Mouse (Mus musculus) liver, embryonic 13.5 days (tissue): ENCODE results near the gene Galr2. TPM values are rescaled to one million over a fixed set of nuclear protein-coding genes. Genes with fewer than 3 reads are reported as not detected.
A peak's percentile ranks its signal among the peaks of the same experiment; 100 is the strongest.

ENCODE experiments used
- ATAC-seq: fragments of 200-750 bp; cut with Nextera tagmentation; 2 replicates; pipeline ENCODE4 v1.8.0; 2017; ENCODE audit warnings: low read depth, mild to moderate bottlenecking, moderate number of reproducible peaks, moderate library complexity
- DNase-seq: peaks from one replicate; pipeline ENCODE4 v3.0.0; 2022
- H3K27ac ChIP-seq: fragments of 300-500 bp; sonication (generic); 2 replicates; pipeline ENCODE4 v1.5.1; 2015; ENCODE audit warnings: moderate library complexity, mild to moderate bottlenecking, inconsistent platforms
- H3K27me3 ChIP-seq: fragments of 300-500 bp; sonication (generic); 2 replicates; pipeline ENCODE4 v1.6.1; 2015; ENCODE audit warnings: mild to moderate bottlenecking, inconsistent platforms
- H3K36me3 ChIP-seq: fragments of 300-500 bp; sonication (generic); 2 replicates; pipeline ENCODE4 v1.6.1; 2015; ENCODE audit warnings: mild to moderate bottlenecking, inconsistent platforms
- H3K4me1 ChIP-seq: fragments of 300-500 bp; sonication (generic); replicated peaks from 2 replicates; pipeline ENCODE4 v1.6.1; 2015; ENCODE audit warnings: inconsistent platforms
- H3K4me2 ChIP-seq: fragments of 300-500 bp; sonication (generic); 2 replicates; pipeline ENCODE4 v1.6.1; 2015; ENCODE audit warnings: inconsistent platforms, mild to moderate bottlenecking, moderate library complexity
- H3K4me3 ChIP-seq: fragments of 300-500 bp; sonication (generic); replicated peaks from 2 replicates; pipeline ENCODE4 v1.5.1; 2015; ENCODE audit warnings: mild to moderate bottlenecking, inconsistent platforms
- H3K9ac ChIP-seq: fragments of 300-500 bp; sonication (generic); 2 replicates; pipeline ENCODE4 v1.6.1; 2015; ENCODE audit warnings: mild to moderate bottlenecking, inconsistent platforms
- H3K9me3 ChIP-seq: fragments of 300-500 bp; sonication (generic); replicated peaks from 2 replicates; pipeline ENCODE4 v1.6.1; 2016; ENCODE audit warnings: inconsistent platforms
- WGBS: fragments of 180-500 bp; shearing (Covaris S2); methylation state at CpG from one replicate; pipeline ENCODE4 v1.1.7; 2015; ENCODE audit not compliant: insufficient replicate concordance; 5-methylcytosine and 5-hydroxymethylcytosine counted together
- polyA plus RNA-seq: library from polyadenylated mRNA; unstranded; fragments of >200 nt; fragmentation: Nextera tagmentation; extraction: Ambion mirVana; gene quantifications from 2 replicates; pipeline ENCODE4 v1.2.1, GENCODE M21; 2015

The Galr2 gene
- polyA plus RNA-seq, 1 experiment from 2014 or later: not detected

DNA sequence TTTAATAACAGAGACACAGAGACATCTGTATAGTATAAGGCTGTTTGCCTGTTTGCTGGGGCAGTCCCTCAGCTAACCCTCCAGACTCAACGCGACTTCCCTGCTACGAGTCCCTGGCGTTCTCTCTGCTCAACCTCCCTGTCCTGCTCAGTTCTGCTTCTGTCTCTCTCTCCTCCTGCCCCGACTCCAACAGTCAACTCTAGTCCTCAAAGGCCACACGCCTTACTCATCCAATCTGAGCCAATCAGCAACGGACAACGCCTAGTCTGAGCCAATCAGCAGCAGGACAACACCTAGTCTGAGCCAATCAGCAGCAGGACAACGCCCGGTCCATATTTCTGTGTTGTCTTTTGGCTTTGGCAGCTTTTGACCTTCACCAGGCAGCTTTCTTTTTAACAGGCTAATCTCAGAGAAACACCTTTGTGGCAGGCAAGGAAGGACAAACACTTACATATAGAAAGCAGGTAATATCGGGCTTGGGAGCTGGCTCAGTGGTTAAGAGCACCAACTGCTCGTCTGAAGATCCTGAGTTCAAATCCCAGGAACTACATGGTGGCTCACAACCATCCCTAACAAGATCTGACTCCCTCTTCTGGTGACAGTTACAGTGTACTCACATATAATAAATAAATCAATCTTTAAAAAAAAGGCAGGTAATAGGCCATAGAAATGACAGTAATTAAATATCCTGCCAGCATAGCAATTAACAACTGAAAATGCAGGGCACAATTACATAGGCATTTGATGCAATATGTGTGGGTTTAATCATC, 27.2 kb downstream of the Galr2 start:
- Histone ChIP-seq H3K27me3 (0 out of 2 replicates have a peak, but pooled peaks cover 3% of the 10 kb centered on the region), H3K4me2 (peak overlapping the region; percentile 80), H3K9ac (peak overlapping the region; percentile 61), H3K4me1 (peaks cover 44% of the 10 kb centered on the region), H3K27ac (peak overlapping the region; percentile 88), H3K36me3 (peaks cover 24% of the 10 kb centered on the region), H3K4me3 (peak overlapping the region; percentile 79; the same call in 1 of the 2 replicates), H3K9me3 (no peaks in the 10 kb centered on the region)
- DNase-seq (peak; percentile 37), ATAC-seq (peak; percentile 84)
- 50% methylated on average over 12 of the region's 12 CpGs for WGBS

DNA sequence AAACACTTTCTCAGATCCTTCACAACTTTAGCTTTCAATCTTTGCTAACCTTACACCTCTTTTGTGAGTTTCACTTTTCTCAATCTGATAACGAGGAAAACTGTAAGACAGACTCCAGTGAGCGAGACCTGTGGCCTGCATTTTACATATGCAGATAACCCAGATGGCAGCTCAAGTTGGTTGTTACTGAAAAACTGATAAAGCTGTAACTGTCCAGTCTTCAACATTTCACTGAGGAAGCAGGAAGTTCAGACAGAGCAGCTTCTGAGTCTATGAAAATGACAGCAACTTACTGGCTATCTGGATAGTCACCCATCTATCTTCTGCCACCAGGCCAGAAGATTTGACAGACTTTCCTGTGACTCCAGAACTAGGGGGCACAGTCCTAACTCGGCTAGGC, 28.9 kb downstream of the Galr2 start:
- Histone ChIP-seq H3K9ac (peak overlapping the region; percentile 33; the same call in 1 of the 2 replicates), H3K9me3 (no peaks in the 10 kb centered on the region), H3K36me3 (peaks cover 7% of the 10 kb centered on the region), H3K27me3 (0 out of 2 replicates have a peak, but pooled peaks cover 3% of the 10 kb centered on the region), H3K27ac (peak overlapping the region; percentile 84), H3K4me1 (peaks cover 44% of the 10 kb centered on the region), H3K4me2 (no peak overlapping the region), H3K4me3 (no peak overlapping the region)
- 13% methylated on average over 3 of the region's 3 CpGs for WGBS
- peak; percentile 16 for DNase-seq
- peak; percentile 16; the same call in 1 of the 2 replicates for ATAC-seq

DNA sequence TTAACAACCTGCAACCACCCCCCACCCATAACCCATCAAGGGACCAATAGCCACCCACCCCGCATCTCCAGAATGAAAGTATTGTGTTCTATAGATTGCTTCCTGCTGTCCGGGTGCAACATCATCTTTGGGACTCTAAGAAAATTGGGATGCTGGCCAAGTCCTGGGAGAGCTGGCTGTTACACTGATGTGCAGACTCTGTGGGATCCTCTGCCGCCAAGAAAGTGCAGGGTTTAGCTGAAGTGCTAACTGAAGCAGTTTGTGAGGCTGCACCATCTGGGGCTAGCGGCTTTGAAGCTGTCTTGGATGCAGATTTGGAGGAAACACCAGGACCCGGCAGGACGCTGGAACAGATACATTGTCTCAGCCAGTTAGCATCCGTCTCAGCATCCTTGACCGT, 30.4 kb downstream of the Galr2 start:
- H3K27ac ChIP-seq: no peak overlapping the region
- 71% methylated on average over 8 of the region's 8 CpGs for WGBS
- DNase-seq: no peak

DNA sequence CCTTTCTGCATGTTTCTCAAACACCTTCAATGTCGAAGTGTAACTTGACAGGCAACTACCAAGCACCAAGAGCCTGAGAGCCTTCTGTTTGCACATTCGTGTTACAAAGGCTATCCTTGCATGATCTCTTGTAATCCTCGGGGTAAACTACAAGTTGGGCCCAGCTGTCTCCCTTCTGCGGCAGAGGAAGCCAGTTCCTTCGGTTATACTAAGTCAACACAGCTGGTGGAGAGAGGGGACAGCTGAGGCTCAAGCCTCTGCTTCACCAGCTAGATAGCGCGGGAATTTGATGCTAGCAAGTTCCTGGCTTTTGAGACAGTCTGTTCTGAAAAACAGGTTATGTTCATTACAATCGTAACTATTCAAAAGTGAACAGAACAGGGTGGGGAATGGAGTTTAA, 31.6 kb downstream of the Galr2 start:
- H3K4me2 ChIP-seq: no peak overlapping the region
- 62% methylated on average over 8 of the region's 8 CpGs for WGBS

More for the DNA sequence above, 30.4 kb downstream of the Galr2 start:
- Histone ChIP-seq H3K4me2 (no peak overlapping the region), H3K36me3 (no peaks in the 10 kb centered on the region), H3K27me3 (peaks cover 6% of the 10 kb centered on the region; the same call in 1 of the 2 replicates), H3K9me3 (no peaks in the 10 kb centered on the region), H3K9ac (no peak overlapping the region), H3K4me1 (peaks cover 32% of the 10 kb centered on the region), H3K4me3 (no peak overlapping the region)
- ATAC-seq: no peak

DNA sequence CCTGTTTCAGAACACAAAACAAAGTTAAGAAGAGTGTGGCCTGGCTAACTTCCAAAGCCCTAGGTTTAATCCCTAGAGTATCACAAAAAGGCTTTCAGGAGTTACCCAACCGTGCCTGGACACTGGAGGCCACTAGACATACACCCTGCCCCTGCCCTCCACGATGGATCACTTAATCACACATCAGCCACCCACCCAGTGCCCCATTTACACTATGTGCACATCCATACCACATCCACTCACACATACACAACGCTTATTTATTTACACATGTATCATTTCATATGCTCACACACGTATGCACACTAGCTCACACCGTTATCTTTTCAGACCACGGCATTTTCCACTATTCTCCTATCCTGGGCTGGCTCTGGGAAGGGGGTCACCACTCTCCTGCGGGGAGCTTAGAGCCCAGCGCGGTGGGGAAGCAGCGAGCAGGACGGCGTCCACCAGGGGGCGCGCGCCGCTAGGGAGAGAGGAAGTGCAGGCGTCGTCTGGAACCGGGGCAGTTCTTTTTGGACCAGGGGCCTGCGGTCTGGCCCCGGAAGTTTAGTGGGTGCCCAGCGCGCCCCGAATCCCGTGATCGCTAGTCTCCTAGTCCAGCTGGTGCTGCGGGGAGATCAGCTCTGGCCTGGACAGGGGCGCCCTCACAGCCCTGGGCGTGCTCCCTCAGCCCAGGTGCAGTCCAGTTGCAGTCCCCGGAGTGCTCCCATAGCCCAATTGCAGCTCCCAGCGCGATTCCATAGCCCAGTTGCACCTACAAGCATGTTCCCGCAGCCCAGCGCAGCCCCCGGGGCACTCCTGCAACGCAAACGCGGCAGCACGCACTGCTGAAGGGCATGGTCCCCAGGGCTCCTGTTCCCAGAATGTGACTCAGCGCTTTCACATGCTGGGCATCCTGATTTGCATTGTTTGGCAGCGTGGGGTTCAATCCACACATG, 38.2 kb downstream of the Galr2 start:
- 1% methylated on average over 41 of the region's 41 CpGs for WGBS

More for the DNA sequence above, 31.6 kb downstream of the Galr2 start:
- DNase-seq (no peak), ATAC-seq (no peak)
- Histone ChIP-seq H3K36me3 (no peaks in the 10 kb centered on the region), H3K9ac (no peak overlapping the region), H3K4me3 (no peak overlapping the region), H3K27ac (no peak overlapping the region), H3K27me3 (peaks cover 6% of the 10 kb centered on the region; the same call in 1 of the 2 replicates), H3K4me1 (peaks cover 25% of the 10 kb centered on the region), H3K9me3 (no peaks in the 10 kb centered on the region)

DNA sequence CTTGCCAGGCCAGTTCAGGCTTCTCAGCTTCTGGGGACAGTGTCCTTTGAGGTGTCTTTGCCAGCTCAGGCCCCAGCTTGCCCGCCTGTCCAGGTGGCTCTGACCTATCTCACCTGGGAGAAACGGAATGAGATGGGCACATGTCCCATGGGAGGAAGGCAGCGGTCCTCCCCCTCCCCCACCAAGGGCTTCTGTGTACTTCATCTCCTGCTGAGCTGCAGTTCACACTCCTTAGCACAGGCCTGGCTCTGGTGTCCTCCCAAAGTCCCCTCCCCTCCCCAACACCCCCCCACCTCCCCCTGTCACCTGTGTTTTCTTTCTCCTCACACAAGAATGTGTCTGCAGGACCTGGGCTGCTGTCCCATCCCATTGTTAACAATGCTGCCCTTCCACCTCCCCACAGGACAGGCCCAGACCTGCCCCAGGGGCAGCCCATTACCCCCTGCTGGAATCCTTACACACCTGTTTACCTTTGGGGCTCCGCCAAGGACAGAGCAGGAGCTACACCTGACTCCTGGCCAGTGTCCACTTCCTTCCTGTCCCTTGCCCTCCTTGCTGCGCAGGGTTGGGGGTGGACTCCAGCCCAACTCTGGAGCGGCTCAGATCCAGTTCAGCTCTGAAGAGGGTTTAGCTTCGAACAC, 46.3 kb downstream of the Galr2 start:
- ATAC-seq: no peak
- 71% methylated on average over 7 of the region's 7 CpGs for WGBS

More for the DNA sequence above, 38.2 kb downstream of the Galr2 start:
- Histone ChIP-seq H3K4me2 (peak overlapping the region; percentile 89), H3K9ac (peak overlapping the region; percentile 73), H3K9me3 (no peaks in the 10 kb centered on the region), H3K4me1 (peaks cover 8% of the 10 kb centered on the region), H3K36me3 (no peaks in the 10 kb centered on the region), H3K27me3 (peaks cover 7% of the 10 kb centered on the region; the same call in 1 of the 2 replicates), H3K27ac (no peak overlapping the region), H3K4me3 (peak overlapping the region; percentile 56)
- DNase-seq (peak; percentile 67), ATAC-seq (peak; percentile 74)

DNA sequence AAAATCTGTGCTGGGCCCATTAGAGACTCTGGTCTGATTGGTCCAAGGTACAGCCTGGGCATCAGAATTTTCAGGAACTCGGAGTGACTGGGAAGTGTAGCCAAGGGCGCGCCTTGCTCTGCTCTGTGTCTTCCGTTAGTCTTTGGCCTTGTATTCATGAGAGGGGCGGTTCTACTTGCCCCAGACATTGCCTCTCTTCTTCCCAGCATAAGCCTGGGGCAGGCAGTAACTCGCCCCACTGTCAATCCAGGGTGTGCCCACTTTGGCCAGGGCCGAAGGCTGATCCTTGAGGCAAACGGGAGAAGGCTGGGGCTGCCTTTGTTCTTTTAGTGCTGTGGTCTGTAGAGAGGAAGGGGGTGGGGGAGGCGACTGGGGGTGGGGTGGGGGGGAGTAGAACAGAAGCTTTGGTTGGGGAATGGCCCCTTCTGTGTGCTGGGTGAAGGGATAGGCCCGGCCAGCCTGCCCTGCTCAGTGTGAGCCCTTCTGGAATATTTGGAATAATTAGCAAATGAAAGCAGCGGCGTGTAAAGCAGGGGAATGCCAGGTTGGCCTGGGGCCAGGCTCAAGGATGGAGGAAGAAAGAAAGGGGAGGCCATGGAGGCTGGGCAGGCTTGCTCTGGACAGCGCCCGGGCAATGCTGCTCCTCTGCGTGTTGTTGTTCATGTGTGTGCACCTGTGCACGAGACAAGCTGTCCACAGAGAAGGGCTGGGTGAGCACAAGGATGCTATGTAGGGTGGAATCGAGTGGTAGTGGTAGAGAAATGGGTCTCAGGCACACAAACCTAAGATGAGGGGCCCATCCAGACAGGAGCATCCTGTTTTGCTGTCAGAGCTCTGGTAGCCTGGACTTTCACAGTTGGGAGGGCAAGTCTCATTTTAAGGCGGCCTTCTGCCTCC, 48.8 kb downstream of the Galr2 start:
- Histone ChIP-seq H3K4me3 (no peak overlapping the region), H3K4me1 (peaks cover 23% of the 10 kb centered on the region), H3K9ac (no peak overlapping the region), H3K9me3 (no peaks in the 10 kb centered on the region), H3K27me3 (peaks cover 32% of the 10 kb centered on the region), H3K27ac (no peak overlapping the region), H3K4me2 (no peak overlapping the region), H3K36me3 (no peaks in the 10 kb centered on the region)
- WGBS: 61% methylated on average over 18 of the region's 18 CpGs
- no peak for ATAC-seq
- no peak for DNase-seq

More for the DNA sequence above, 46.3 kb downstream of the Galr2 start:
- Histone ChIP-seq H3K36me3 (no peaks in the 10 kb centered on the region), H3K4me2 (no peak overlapping the region), H3K9ac (no peak overlapping the region), H3K4me1 (peaks cover 7% of the 10 kb centered on the region), H3K27me3 (peaks cover 7% of the 10 kb centered on the region), H3K27ac (no peak overlapping the region), H3K4me3 (no peak overlapping the region), H3K9me3 (no peaks in the 10 kb centered on the region)
- DNase-seq: no peak

DNA sequence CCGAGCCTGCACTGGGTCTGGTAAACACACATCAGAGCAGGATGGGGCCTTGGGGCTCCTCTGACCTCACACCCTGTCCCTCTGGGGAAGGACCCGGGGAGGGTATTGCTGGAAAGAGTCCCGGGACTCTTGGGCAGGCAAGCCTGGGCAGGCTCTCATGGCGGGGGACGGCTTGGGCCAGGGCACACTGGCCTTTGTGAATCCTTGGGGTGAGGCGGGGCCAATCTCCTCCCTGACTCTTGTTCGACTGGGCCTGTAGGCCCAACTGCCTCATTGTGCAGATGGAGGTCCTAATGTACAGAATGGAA, 49.4 kb downstream of the Galr2 start:
- no peak overlapping the region for H3K4me3 ChIP-seq
- no peaks in the 10 kb centered on the region for H3K36me3 ChIP-seq
- no peak overlapping the region for H3K4me2 ChIP-seq
- H3K27me3 ChIP-seq: peaks cover 38% of the 10 kb centered on the region
- DNase-seq (no peak), ATAC-seq (no peak)
- 64% methylated on average over 7 of the region's 7 CpGs for WGBS
- peaks cover 29% of the 10 kb centered on the region for H3K4me1 ChIP-seq
- H3K27ac ChIP-seq: no peak overlapping the region
- H3K9ac ChIP-seq: no peak overlapping the region
- H3K9me3 ChIP-seq: no peaks in the 10 kb centered on the region

DNA sequence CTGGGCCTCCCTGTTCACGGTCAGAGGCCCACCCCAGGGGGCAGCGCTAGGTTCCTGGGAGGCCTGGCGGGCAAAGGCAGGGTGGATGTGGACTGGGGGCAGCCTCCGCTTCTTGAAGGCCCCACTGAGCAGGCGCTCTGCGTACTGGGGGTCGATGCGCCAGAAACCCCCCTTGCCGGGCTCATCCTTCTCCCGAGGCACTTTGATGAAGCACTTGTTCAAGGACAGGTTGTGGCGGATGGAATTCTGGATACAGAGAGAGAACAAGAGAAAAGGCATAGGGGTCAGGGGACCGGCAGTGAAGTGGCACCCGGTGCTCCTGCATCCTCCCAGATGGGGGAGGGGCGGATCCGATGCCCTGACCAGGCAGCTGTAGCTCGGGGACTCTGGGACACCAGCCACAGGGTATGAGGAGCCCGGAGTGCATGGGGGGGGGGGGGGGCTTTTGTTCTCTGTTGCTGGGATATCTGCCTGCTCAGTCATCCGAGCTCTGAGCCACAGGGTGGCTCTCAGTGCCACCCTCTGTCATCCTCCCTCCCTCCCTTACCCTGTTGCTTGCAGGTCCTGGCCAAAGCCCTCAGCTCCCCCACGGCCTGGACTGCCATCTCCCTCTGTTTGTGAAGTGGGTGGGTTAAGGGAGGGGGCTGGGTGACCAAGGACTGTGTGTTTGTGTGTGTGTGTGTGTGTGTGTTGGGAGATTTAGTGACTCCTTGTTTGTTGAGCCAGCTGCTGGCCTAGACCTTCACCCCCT, 51.7 kb downstream of the Galr2 start:
- H3K36me3 ChIP-seq: no peaks in the 10 kb centered on the region
- peak overlapping the region; percentile 43 for H3K27ac ChIP-seq
- no peak overlapping the region; the same call in 1 of the 2 replicates for H3K9ac ChIP-seq
- ATAC-seq: peak; percentile 27; the same call in 1 of the 2 replicates
- H3K9me3 ChIP-seq: no peaks in the 10 kb centered on the region
- H3K4me1 ChIP-seq: peaks cover 39% of the 10 kb centered on the region
- no peak for DNase-seq
- no peak overlapping the region for H3K4me3 ChIP-seq
- H3K27me3 ChIP-seq: peaks cover 60% of the 10 kb centered on the region
- 52% methylated on average over 18 of the region's 19 CpGs for WGBS
- H3K4me2 ChIP-seq: peak overlapping the region; percentile 26

DNA sequence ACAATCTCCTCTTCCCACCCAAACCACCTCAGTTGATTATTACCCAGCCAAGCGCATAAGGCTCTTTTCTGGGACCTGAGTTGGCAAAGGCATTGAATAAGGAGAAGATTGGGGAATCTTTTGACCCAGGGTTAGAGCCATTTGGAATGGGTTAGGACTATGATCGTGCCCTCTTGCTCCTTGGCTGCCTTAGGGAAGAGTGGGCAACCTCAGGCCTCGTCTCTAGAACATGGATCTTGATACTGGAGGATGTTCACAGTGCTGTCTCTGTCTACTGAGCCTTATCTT, 52.2 kb downstream of the Galr2 start:
- peak overlapping the region; percentile 97 for H3K4me2 ChIP-seq
- peaks cover 65% of the 10 kb centered on the region for H3K27me3 ChIP-seq
- 39% methylated on average over 3 of the region's 3 CpGs for WGBS

More for the DNA sequence above, 52.2 kb downstream of the Galr2 start:
- DNase-seq (no peak), ATAC-seq (no peak)
- no peak overlapping the region for H3K9ac ChIP-seq
- peak overlapping the region; percentile 70; the same call in 1 of the 2 replicates for H3K4me3 ChIP-seq
- no peaks in the 10 kb centered on the region for H3K9me3 ChIP-seq
- H3K36me3 ChIP-seq: no peaks in the 10 kb centered on the region
- peak overlapping the region; percentile 70 for H3K27ac ChIP-seq
- H3K4me1 ChIP-seq: peaks cover 39% of the 10 kb centered on the region
